Mouse (Mus musculus) kidney, embryonic 16.5 days (tissue): ENCODE data around the gene Ddx27. TPM values are rescaled to one million over a fixed set of nuclear protein-coding genes. Genes with fewer than 3 reads are reported as not detected.

Experiments
- ATAC-seq: fragments of 200-750 bp; cut with Nextera tagmentation; 2 replicates; pipeline ENCODE4 v1.8.0; 2017; ENCODE audit warnings: moderate TSS enrichment; ENCODE audit not compliant: low FRiP score, low TSS enrichment
- H3K27ac ChIP-seq: fragments of 300-500 bp; sonication (generic); 2 replicates; pipeline ENCODE4 v1.5.1; 2014; ENCODE audit warnings: low read length
- H3K27me3 ChIP-seq: fragments of 300-500 bp; sonication (generic); 2 replicates; pipeline ENCODE4 v1.6.1; 2014; ENCODE audit warnings: low read length, control low read depth, mixed read lengths; ENCODE audit not compliant: insufficient read depth
- H3K36me3 ChIP-seq: fragments of 300-500 bp; sonication (generic); 2 replicates; pipeline ENCODE4 v1.6.1; 2014; ENCODE audit warnings: low read length, control low read depth, mixed read lengths; ENCODE audit not compliant: insufficient read depth
- H3K4me1 ChIP-seq: fragments of 300-500 bp; sonication (generic); 2 replicates; pipeline ENCODE4 v1.6.1; 2014; ENCODE audit warnings: low read length, control low read depth, mixed read lengths; ENCODE audit not compliant: insufficient read depth
- H3K4me2 ChIP-seq: fragments of 300-500 bp; sonication (generic); replicated peaks from 2 replicates; pipeline ENCODE4 v1.6.1; 2014; ENCODE audit warnings: low read depth, low read length
- H3K4me3 ChIP-seq: fragments of 300-500 bp; sonication (generic); 2 replicates; pipeline ENCODE4 v1.5.1; 2014; ENCODE audit warnings: mild to moderate bottlenecking, low read length
- H3K9ac ChIP-seq: fragments of 300-500 bp; sonication (generic); replicated peaks from 2 replicates; pipeline ENCODE4 v1.6.1; 2014; ENCODE audit warnings: low read length
- H3K9me3 ChIP-seq: fragments of 300-500 bp; sonication (generic); 2 replicates; pipeline ENCODE4 v1.6.1; 2016; ENCODE audit warnings: low read length, control low read depth
- WGBS: fragments of 180-500 bp; shearing (Covaris S2); extraction: QIAGEN DNeasy Blood & Tissue Kit; methylation state at CpG from one replicate; pipeline ENCODE4 v1.1.7; 2014; 5-methylcytosine and 5-hydroxymethylcytosine counted together
- polyA plus RNA-seq: library from polyadenylated mRNA; unstranded; fragments of >200 nt; fragmentation: Nextera tagmentation; extraction: Ambion mirVana; gene quantifications from 2 replicates; pipeline ENCODE4 v1.2.1, GENCODE M21; 2015

The Ddx27 gene
- polyA plus RNA-seq, 1 experiment from 2014 or later: 57.6 TPM

GRCm38 (mm10) chr2:167078486-167078885 is 63.5 kb downstream of the Ddx27 start:
- H3K4me2 ChIP-seq: 0 out of 2 replicates have a peak overlapping the region, but pooled peaks have one; percentile 14
- H3K4me1 ChIP-seq: peaks cover 25% of the 10 kb centered on the region
- H3K27me3 ChIP-seq: no peaks in the 10 kb centered on the region
- ATAC-seq: no peak
- H3K9ac ChIP-seq: no peak overlapping the region
- no peak overlapping the region for H3K4me3 ChIP-seq
- H3K27ac ChIP-seq: no peak overlapping the region
- H3K9me3 ChIP-seq: no peaks in the 10 kb centered on the region
- no peaks in the 10 kb centered on the region for H3K36me3 ChIP-seq
- WGBS: 26% methylated on average over 7 of the region's 7 CpGs

- Histone ChIP-seq H3K27ac (no peak overlapping the region), H3K36me3 (no peaks in the 10 kb centered on the region), H3K9ac (no peak overlapping the region), H3K27me3 (no peaks in the 10 kb centered on the region), H3K9me3 (no peaks in the 10 kb centered on the region), H3K4me2 (no peak overlapping the region), H3K4me1 (peaks cover 25% of the 10 kb centered on the region), H3K4me3 (no peak overlapping the region)
- 45% methylated on average over 9 of the region's 9 CpGs for WGBS
- ATAC-seq: 0 out of 2 replicates have a peak, but pooled peaks have one; percentile 9
These were observed 64.0 kb downstream of the Ddx27 start for GRCm38 (mm10) chr2:167078931-167079495.

GRCm38 (mm10) chr2:167079535-167080257 is 64.7 kb downstream of the Ddx27 start:
- Histone ChIP-seq H3K36me3 (no peaks in the 10 kb centered on the region), H3K4me2 (no peak overlapping the region), H3K27ac (no peak overlapping the region), H3K27me3 (no peaks in the 10 kb centered on the region), H3K9ac (no peak overlapping the region), H3K9me3 (no peaks in the 10 kb centered on the region), H3K4me1 (peaks cover 25% of the 10 kb centered on the region), H3K4me3 (no peak overlapping the region)
- no peak for ATAC-seq
- WGBS: 36% methylated on average over 18 of the region's 18 CpGs

GRCm38 (mm10) chr2:167080387-167080786 is 65.4 kb downstream of the Ddx27 start:
- 77% methylated on average over 3 of the region's 3 CpGs for WGBS
- peaks cover 25% of the 10 kb centered on the region for H3K4me1 ChIP-seq
- no peak overlapping the region for H3K4me2 ChIP-seq
- no peaks in the 10 kb centered on the region for H3K27me3 ChIP-seq
- H3K9ac ChIP-seq: no peak overlapping the region
- no peak overlapping the region for H3K27ac ChIP-seq
- no peaks in the 10 kb centered on the region for H3K9me3 ChIP-seq
- H3K36me3 ChIP-seq: no peaks in the 10 kb centered on the region
- ATAC-seq: no peak
- no peak overlapping the region for H3K4me3 ChIP-seq

GRCm38 (mm10) chr2:167081135-167081534 is 66.1 kb downstream of the Ddx27 start:
- ATAC-seq: no peak
- no peaks in the 10 kb centered on the region for H3K36me3 ChIP-seq
- no peak overlapping the region for H3K9ac ChIP-seq
- peaks cover 25% of the 10 kb centered on the region for H3K4me1 ChIP-seq
- H3K4me2 ChIP-seq: no peak overlapping the region
- H3K27me3 ChIP-seq: no peaks in the 10 kb centered on the region
- H3K27ac ChIP-seq: 0 out of 2 replicates have a peak overlapping the region, but pooled peaks have one; percentile 10
- no peak overlapping the region for H3K4me3 ChIP-seq
- WGBS: 45% methylated on average over 6 of the region's 6 CpGs
- no peaks in the 10 kb centered on the region for H3K9me3 ChIP-seq

- Histone ChIP-seq H3K27me3 (no peaks in the 10 kb centered on the region), H3K4me3 (no peak overlapping the region), H3K9me3 (no peaks in the 10 kb centered on the region), H3K27ac (no peak overlapping the region), H3K4me1 (peaks cover 25% of the 10 kb centered on the region), H3K36me3 (no peaks in the 10 kb centered on the region), H3K9ac (no peak overlapping the region), H3K4me2 (no peak overlapping the region)
- ATAC-seq: peak; percentile 85
- 7% methylated on average over 4 of the region's 4 CpGs for WGBS
These were observed 66.6 kb downstream of the Ddx27 start for GRCm38 (mm10) chr2:167081639-167082038.

Other genes starting within 250 kb of the Ddx27 start
- gene Trp53rkb, start 222.7 kb upstream of the Ddx27 start, polyA plus RNA-seq: 7.8 and 8.2 TPM in 2 replicates
- 4.6 and 4.9 TPM in 2 replicates for gene Arfgef2, start 209.6 kb upstream of the Ddx27 start, polyA plus RNA-seq
- gene Cse1l, start 109.2 kb upstream of the Ddx27 start, polyA plus RNA-seq: 135 and 140 TPM in 2 replicates
- gene Stau1, start 18.9 kb upstream of the Ddx27 start, polyA plus RNA-seq: 92.0 and 98.8 TPM in 2 replicates
- 11.8 TPM in 2 replicates for gene Znfx1, start 47.8 kb downstream of the Ddx27 start, polyA plus RNA-seq
- 1.1 and 1.2 TPM in 2 replicates for gene Kcnb1, start 175.0 kb downstream of the Ddx27 start, polyA plus RNA-seq
- gene Ptgis, start 225.4 kb downstream of the Ddx27 start, polyA plus RNA-seq: 18.4 and 20.6 TPM in 2 replicates